Mouse (Mus musculus) hindbrain, postnatal 0 days (tissue): Measurements from ENCODE around the gene Rbfox1. TPM values are rescaled to one million over a fixed set of nuclear protein-coding genes. Genes with fewer than 3 reads are reported as not detected.
A peak's percentile ranks its signal among the peaks of the same experiment; 100 is the strongest.

ENCODE experiments used
- ATAC-seq: fragments of 200-750 bp; cut with Nextera tagmentation; 2 replicates; pipeline ENCODE4 v1.8.0; 2017; ENCODE audit warnings: mild to moderate bottlenecking, moderate TSS enrichment, moderate library complexity
- DNase-seq: peaks from one replicate; pipeline ENCODE4 v3.0.0-alpha.2; 2015; ENCODE audit warnings: low spot score
- H3K27ac ChIP-seq: fragments of 300-500 bp; sonication (generic); 2 replicates; pipeline ENCODE4 v1.5.1; 2014; ENCODE audit warnings: mild to moderate bottlenecking
- H3K27me3 ChIP-seq: fragments of 300-500 bp; sonication (generic); 2 replicates; pipeline ENCODE4 v1.6.1; 2014; ENCODE audit warnings: low read length, mixed read lengths; ENCODE audit not compliant: insufficient read depth
- H3K36me3 ChIP-seq: fragments of 300-500 bp; sonication (generic); 2 replicates; pipeline ENCODE4 v1.6.1; 2014; ENCODE audit warnings: low read length, mixed read lengths; ENCODE audit not compliant: insufficient read depth
- H3K4me1 ChIP-seq: fragments of 300-500 bp; sonication (generic); 2 replicates; pipeline ENCODE4 v1.6.1; 2014; ENCODE audit warnings: antibody characterized with exemption, low read length, mixed read lengths; ENCODE audit not compliant: insufficient read depth
- H3K4me2 ChIP-seq: fragments of 300-500 bp; sonication (generic); 2 replicates; pipeline ENCODE4 v1.6.1; 2014; ENCODE audit warnings: low read depth, mild to moderate bottlenecking, low read length, moderate library complexity, mixed read lengths
- H3K4me3 ChIP-seq: fragments of 300-500 bp; sonication (generic); 2 replicates; pipeline ENCODE4 v1.5.1; 2014; ENCODE audit warnings: low read length
- H3K9ac ChIP-seq: fragments of 300-500 bp; sonication (generic); replicated peaks from 2 replicates; pipeline ENCODE4 v1.6.1; 2014; ENCODE audit warnings: mild to moderate bottlenecking, low read length, moderate library complexity, mixed read lengths
- H3K9me3 ChIP-seq: fragments of 300-500 bp; sonication (generic); 2 replicates; pipeline ENCODE4 v1.6.1; 2016; ENCODE audit warnings: low read length, mixed read lengths
- CTCF ChIP-seq: IDR thresholded peaks from 2 replicates; pipeline ENCODE4 v1.5.1; 2016; ENCODE audit warnings: antibody characterized with exemption, control low read depth, low read depth
- WGBS: fragments of 180-500 bp; shearing (Covaris S2); extraction: QIAGEN DNeasy Blood & Tissue Kit; methylation state at CpG from one replicate; pipeline ENCODE4 v1.1.7; 2014; 5-methylcytosine and 5-hydroxymethylcytosine counted together
- polyA plus RNA-seq: library from polyadenylated mRNA; unstranded; fragments of >200 nt; fragmentation: Nextera tagmentation; extraction: Ambion mirVana; gene quantifications from 2 replicates; pipeline ENCODE4 v1.2.1, GENCODE M21; 2015
- total RNA-seq: library from RNA; depleted of rRNA; stranded (reverse); fragments of >200 nt; gene quantifications from 2 replicates; pipeline ENCODE4 v1.2.3, GENCODE M21; 2014

Gene Rbfox1
- total and polyA plus RNA-seq, 2 experiments from 2014 or later: 158 to 204 TPM

GRCm38 (mm10) chr16:6042766-6043165 is 157.6 kb downstream of the Rbfox1 start:
- Histone ChIP-seq H3K4me3 (no peak overlapping the region), H3K4me2 (no peak overlapping the region), H3K4me1 (no peaks in the 10 kb centered on the region), H3K36me3 (no peaks in the 10 kb centered on the region), H3K27me3 (no peaks in the 10 kb centered on the region), H3K27ac (no peak overlapping the region), H3K9me3 (no peaks in the 10 kb centered on the region), H3K9ac (no peak overlapping the region)
- DNase-seq: no peak
- TF ChIP-seq CTCF: no peak
- no peak for ATAC-seq
- 65% methylated on average over 3 of the region's 3 CpGs for WGBS

- Histone ChIP-seq H3K9me3 (no peaks in the 10 kb centered on the region), H3K4me1 (no peaks in the 10 kb centered on the region), H3K27ac (no peak overlapping the region), H3K9ac (no peak overlapping the region), H3K4me2 (no peak overlapping the region), H3K27me3 (no peaks in the 10 kb centered on the region), H3K4me3 (no peak overlapping the region), H3K36me3 (no peaks in the 10 kb centered on the region)
- DNase-seq: no peak
- TF ChIP-seq CTCF: no peak
- WGBS: 85% methylated on average over 1 of the region's 1 CpGs
- ATAC-seq: no peak
Observed at GRCm38 (mm10) chr16:6048601-6049000, 163.4 kb downstream of the Rbfox1 start.

DNA sequence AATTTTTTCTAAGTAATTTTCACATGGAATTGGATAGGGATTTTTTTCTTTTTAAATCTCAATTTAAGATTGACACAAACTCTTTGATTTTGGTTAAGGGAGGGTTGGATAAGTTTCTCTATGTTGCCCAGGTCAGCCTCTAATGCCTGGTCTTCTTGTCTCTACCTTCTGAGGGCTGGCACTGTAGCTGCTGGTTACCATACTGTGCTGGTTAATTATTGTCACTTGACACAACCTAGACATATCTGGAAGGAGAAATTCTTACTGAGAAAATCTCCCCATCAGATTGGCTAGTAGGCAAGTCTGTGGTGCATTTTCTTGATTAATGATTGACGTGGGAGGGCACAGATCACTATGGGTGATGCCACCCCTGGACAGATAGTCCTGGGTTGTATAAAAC is 177.3 kb downstream of the Rbfox1 start:
- no peak for ATAC-seq
- no peaks in the 10 kb centered on the region for H3K36me3 ChIP-seq

DNA sequence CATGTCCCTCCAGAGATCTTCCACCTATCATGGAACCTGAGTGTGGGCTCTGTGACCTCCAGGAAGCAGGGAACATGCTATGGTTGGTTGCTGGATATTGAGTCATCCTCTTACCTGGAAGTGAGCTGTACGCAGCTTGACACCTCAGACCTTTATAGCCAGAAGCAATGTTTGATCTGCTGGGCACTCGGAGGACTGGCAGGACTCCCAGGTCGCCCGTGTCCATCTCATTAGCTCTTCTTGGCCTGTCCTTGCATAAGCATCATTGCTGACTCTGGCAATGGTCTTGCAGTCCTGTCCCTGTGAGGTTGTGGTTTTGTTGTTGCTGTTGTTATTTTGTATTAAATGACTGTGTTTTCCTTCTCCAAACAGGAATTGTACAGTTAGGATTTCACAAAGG is 180.3 kb downstream of the Rbfox1 start:
- Histone ChIP-seq H3K4me3 (no peak overlapping the region), H3K4me1 (no peaks in the 10 kb centered on the region), H3K9me3 (no peaks in the 10 kb centered on the region), H3K27ac (no peak overlapping the region), H3K4me2 (no peak overlapping the region), H3K9ac (no peak overlapping the region), H3K36me3 (no peaks in the 10 kb centered on the region), H3K27me3 (no peaks in the 10 kb centered on the region)
- ATAC-seq (no peak), DNase-seq (no peak)
- no peak for TF ChIP-seq CTCF
- WGBS: 79% methylated on average over 4 of the region's 4 CpGs

More for the DNA sequence above, 177.3 kb downstream of the Rbfox1 start:
- no peak for TF ChIP-seq CTCF
- no peak overlapping the region for H3K27ac ChIP-seq
- H3K4me1 ChIP-seq: no peaks in the 10 kb centered on the region
- H3K27me3 ChIP-seq: no peaks in the 10 kb centered on the region
- H3K4me2 ChIP-seq: no peak overlapping the region
- no peak overlapping the region for H3K9ac ChIP-seq
- no peak overlapping the region for H3K4me3 ChIP-seq
- H3K9me3 ChIP-seq: no peaks in the 10 kb centered on the region
- 83% methylated on average over 1 of the region's 1 CpGs for WGBS
- no peak for DNase-seq

DNA sequence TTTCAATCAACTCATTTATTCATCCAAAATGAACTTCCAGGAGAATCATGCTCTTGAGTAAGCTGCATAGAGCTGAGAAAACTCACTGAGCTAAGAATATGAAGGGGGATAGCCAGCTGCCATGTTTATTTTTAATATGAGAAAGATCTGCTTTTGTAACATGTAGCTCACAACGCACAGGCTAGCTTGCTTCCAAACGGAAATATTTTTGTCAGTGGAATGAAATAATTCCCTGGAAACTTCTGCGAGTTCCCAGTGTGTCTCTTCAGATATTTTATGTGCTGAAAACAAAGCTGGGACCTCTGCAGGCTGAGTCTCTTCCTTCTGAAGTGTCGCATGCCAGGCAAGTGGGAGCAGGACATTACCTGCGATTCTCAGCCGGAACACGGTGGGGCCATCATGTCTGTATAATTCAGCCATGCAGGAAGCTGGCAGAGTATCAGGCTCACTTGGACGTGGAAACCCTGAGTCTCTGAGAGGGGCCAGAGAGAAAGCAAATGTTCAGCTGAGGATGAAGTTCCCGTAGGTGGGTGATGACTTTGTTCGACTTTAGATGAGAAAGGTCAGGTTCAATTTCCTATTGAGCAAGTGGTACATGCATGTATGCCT is 190.4 kb downstream of the Rbfox1 start:
- no peak overlapping the region for H3K4me3 ChIP-seq
- H3K27ac ChIP-seq: no peak overlapping the region
- no peaks in the 10 kb centered on the region for H3K9me3 ChIP-seq
- no peak overlapping the region for H3K9ac ChIP-seq
- no peaks in the 10 kb centered on the region for H3K27me3 ChIP-seq
- no peaks in the 10 kb centered on the region for H3K36me3 ChIP-seq
- DNase-seq (no peak), ATAC-seq (no peak)
- 79% methylated on average over 10 of the region's 10 CpGs for WGBS
- H3K4me1 ChIP-seq: no peaks in the 10 kb centered on the region
- no peak for TF ChIP-seq CTCF
- H3K4me2 ChIP-seq: no peak overlapping the region

DNA sequence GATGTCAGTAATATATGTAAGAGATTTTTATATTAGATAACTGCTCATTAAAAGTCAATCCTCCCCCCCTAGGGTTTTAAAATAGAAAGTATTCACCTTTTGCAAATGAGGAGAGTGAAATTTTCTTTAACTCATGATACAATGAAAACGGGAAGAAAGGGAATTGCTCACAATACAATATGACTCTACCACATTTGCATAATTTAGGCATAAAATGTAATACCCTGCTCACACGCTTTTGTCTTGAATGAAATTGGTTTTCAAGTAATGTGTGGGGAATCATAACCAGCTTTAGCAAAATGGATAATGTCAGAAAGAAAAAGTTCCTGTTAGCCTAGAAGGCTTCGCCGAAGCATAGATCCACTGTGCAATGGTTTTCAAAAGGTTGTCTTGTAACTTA is 193.9 kb downstream of the Rbfox1 start:
- no peak overlapping the region for H3K9ac ChIP-seq
- H3K27me3 ChIP-seq: no peaks in the 10 kb centered on the region
- no peak overlapping the region for H3K27ac ChIP-seq
- ATAC-seq (no peak), DNase-seq (no peak)
- H3K36me3 ChIP-seq: no peaks in the 10 kb centered on the region
- H3K4me3 ChIP-seq: no peak overlapping the region
- no peaks in the 10 kb centered on the region for H3K4me1 ChIP-seq
- no peaks in the 10 kb centered on the region for H3K9me3 ChIP-seq
- no peak for TF ChIP-seq CTCF
- H3K4me2 ChIP-seq: no peak overlapping the region
- 63% methylated on average over 4 of the region's 4 CpGs for WGBS

GRCm38 (mm10) chr16:6084701-6085365 is 199.7 kb downstream of the Rbfox1 start:
- Histone ChIP-seq H3K4me3 (no peak overlapping the region), H3K4me1 (no peaks in the 10 kb centered on the region), H3K9ac (no peak overlapping the region), H3K36me3 (no peaks in the 10 kb centered on the region), H3K27me3 (no peaks in the 10 kb centered on the region), H3K9me3 (no peaks in the 10 kb centered on the region), H3K27ac (no peak overlapping the region), H3K4me2 (no peak overlapping the region)
- ATAC-seq: no peak
- 61% methylated on average over 7 of the region's 7 CpGs for WGBS
- peak; percentile 64 for DNase-seq
- no peak for TF ChIP-seq CTCF
